Mouse (Mus musculus) embryo, embryonic 9.5 days (tissue): Measurements from ENCODE around the gene Rmi2.

Source experiments
- DNase-seq: peaks from one replicate; pipeline ENCODE4 v3.0.0-alpha.2; 2017; ENCODE audit errors: extremely low spot score

Gene Rmi2

DNA sequence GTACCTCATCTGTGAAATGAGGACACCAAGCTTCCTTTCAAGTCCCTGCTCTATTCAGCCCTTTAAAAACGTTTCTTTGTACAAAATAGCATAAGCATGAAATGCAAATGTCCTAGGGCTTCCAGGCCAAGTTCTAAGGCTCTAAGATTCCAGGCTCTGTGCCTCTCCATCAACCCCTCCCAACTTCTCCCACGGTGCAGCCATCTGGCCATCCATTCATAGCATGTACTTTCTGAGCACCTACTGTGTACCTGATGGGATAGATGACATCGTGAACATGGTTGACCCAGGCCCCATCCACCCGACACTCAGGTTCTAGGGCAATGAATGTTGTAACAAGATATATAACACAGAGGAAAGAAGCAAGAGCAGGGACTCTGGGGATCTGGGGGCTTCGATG lies 88.7 kb downstream of the Rmi2 start:
- no peak for DNase-seq

DNA sequence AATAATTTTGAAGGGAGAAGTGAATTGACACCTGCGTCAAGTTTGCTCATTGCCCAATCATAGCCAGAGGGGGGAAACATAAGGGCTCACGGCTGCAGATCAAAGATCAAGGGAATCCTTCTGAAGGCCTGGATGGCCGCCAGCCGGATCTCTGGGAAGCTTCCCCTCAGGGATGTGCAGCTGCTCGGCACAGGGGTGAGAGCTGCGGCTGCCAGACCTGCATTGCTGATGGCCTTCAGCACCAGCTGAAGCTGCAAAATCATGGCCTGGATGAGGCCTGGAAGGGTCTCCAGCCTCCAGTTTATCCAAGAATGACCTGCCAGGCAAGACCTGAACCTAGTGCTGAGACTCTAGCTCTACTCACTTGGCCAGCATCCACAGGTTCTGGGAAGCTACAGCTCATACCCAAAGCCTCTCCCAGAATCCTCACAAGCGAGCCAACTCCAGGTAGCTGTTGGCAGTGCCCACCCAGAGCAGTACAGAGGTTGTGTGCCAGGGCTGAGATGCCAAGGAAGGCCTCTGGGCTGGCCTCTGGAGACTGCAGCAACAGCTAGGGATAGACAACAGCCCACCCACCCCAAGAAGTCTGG lies 90.8 kb downstream of the Rmi2 start:
- DNase-seq: no peak

DNA sequence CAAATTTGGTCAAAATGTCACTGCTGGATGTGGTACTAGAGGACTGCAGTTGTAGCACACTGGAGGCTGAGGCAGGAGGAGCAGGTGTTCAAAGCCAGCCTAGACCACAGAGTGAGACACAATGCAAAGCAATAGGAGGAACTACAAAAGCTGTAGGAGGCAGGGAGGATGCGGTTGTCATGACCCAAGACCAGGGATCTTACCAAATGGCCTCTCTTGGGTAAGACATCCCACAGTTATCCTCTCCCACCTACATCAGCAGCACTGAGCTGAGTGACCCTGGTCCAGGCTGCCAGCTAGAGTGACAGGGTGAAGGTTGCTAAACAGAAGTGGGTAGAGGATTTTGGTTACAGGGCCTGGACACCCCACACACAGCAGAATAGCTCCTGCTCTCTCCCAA lies 92.2 kb downstream of the Rmi2 start:
- DNase-seq: no peak

DNA sequence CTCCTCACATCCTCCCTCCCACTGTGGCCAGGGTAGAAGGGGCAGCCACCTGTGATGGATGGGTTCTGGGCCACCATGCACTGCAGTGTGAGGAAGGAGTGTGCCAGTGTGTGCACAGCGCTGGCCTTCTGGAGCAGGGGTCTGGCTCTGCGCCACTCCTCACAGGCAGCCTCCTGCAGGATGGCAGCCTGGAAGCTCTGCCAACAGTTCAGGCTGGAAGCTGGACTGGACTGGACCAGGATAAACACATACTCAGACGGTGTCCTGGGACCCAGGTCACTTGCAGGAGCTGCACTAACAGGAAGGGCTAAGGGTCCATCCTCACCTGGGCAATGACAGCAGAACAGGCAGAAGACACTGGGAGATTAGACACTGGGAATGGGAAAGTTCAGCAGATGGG lies 98.5 kb downstream of the Rmi2 start:
- no peak for DNase-seq

DNA sequence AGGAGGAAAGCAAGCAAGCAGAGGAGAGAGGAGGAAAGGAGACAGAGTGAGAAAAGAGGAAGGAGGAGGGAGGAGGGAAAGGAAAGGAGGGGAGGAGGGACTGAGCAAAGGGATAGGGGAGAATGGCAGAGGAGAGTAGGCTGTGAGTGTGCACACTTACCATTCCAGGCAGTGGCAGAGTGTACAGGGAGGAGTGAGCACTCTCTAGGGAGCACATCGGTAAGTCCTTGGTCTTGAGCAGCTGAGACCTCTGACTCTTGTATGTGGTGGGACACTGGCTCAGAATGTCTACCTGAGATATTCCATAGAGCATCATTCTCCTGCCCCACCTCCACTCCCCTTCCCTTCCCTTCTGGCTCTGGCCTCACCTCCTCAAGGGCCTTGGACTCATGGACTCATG lies 99.2 kb downstream of the Rmi2 start:
- no peak for DNase-seq

DNA sequence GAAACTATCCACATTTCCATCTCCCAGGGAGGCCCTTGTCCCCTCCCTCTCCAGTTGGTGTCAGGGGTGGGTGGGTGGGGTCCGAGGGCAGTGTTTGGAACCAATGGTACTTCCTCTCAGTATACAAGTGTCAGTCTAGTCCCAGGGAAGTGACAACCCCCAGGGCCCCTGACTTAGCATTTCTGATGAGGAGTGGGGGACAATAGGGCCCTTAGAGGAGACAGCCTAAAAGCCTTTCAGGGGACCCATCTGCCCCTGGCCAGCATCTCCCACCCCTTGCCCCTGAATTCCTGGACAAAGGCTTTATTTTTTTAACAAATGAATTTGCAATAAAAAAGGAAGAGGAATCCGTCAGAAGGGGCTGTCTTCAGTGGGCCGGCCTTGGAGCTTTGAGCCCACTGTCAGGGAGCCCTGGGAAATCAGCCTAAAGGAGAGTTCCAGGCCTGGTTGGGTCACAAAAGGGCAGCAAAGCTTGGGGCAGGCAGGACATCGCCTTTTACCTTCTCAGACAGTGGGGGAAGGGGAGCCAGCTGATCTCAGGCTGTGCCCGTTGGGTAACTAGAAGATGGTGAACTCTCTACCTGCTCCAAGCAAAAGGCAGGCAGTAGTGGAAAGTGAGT lies 102.0 kb downstream of the Rmi2 start:
- peak; percentile 34 for DNase-seq

DNA sequence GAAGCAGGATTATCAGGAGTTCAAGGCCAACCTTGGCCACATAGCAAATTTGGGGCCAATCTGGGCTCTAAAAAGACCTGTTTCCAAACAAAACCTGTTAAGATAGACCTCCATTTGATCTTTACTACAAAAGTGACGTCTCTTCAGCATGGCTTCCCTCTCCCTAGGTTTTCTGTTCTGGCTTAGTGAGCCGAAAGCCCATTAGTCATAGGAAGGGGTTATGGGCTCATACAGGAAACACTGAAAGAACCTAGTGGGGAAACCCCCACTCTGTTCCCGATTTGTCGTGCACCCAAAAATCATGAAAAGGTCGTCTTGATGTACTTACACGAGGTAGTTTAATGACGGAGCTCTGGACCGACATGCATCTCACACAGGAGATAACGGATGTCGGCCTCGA lies 102.6 kb downstream of the Rmi2 start:
- DNase-seq: no peak

DNA sequence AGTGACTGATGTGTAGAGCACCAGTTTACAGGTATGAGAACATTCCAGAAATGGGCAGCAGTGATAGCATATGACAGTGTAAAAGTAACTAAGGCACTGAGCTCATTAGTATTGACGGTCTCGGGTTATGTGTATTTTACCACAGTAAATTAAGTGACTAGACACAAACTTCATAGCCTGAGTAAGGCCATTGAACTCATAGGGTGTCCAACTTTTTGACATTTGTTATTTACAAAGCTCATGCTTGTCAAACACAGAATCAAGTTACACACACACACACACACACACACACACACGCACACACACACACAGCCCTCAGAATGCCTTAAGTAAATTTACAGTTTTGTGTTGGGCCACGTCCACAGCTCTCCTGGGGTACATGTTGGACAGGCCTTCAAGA lies 105.1 kb downstream of the Rmi2 start:
- DNase-seq: no peak

DNA sequence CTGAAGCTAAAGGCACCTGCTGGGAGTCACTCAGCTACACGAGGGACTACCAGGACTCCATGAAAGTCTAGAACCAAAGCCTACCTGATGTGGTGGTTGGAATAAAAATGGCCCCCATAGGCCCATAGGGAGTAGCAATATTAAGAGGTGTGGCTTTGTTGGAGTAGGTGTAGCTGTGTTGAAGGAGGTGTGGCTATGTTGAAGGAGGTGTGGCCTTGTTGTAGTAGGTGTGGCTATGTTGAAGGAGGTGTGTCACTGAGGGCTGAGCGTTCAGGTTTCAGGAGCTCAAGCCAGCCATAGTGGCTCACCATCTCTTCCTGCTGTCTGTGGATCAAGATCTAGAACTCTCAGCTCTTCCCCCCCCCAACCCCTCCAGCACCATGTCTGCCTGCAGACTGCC lies 105.8 kb downstream of the Rmi2 start:
- DNase-seq: no peak
